Mouse (Mus musculus) gastrocnemius, postnatal 10 days (tissue): ENCODE measurements around the gene Atp10b. TPM values are rescaled to one million over a fixed set of nuclear protein-coding genes. Genes with fewer than 3 reads are reported as not detected.
"Not testable (repeated sequence)": the region's sequence is repeated elsewhere in the genome, so short reads cannot be mapped to it uniquely, and the experiment has no call there.

Source experiments
- DNase-seq: peaks from one replicate; pipeline ENCODE4 v3.0.0; 2021; ENCODE audit warnings: mixed read lengths
- long read RNA-seq, 2 experiments: library from polyadenylated mRNA; stranded (forward); transcript quantifications; one replicate each; pipeline ENCODE4 v2.0.0; 2021
- total RNA-seq, 2 experiments: library from RNA; stranded (reverse); gene quantifications; 2 replicates each; pipeline ENCODE4 v1.2.3; 2021

Atp10b gene
- total RNA-seq = under 1 TPM; 0.32 to 0.35 TPM
- long read RNA-seq, experiment 1 = 0 reads
- long read RNA-seq, experiment 2 = 0 reads

DNA sequence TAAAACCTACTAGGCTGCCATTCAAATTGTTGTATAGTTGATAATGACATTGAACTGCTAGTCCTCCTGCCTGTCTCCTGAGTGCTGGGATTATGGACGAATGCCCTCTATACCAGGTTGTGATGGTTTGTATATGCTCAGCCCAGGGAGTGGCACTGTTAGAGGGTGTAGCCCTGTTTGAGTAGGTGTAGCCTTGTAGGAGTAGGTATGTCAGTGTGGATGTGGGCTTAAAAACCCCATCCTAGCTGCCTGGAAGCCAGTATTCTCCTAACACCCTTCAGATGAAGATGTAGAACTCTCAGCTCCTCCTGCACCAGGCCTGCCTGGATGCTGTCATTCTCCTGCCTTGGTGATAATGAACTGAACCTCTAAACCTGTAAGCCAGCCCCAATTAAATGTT, at the start of gene Atp10b:
Gene Atp10b (plus strand): TSS at position 301 of the 400 bp plus-strand sequence.
- no peak for DNase-seq

- DNase-seq = no peak
These were observed 48.3 kb upstream of the Atp10b start for GRCm38 (mm10) chr11:43101357-43101756.

- no peak for DNase-seq
These were observed 23.7 kb upstream of the Atp10b start for GRCm38 (mm10) chr11:43125908-43126477.

- DNase-seq = not testable (repeated sequence)
These were observed 23.1 kb upstream of the Atp10b start for GRCm38 (mm10) chr11:43126573-43126972.

DNA sequence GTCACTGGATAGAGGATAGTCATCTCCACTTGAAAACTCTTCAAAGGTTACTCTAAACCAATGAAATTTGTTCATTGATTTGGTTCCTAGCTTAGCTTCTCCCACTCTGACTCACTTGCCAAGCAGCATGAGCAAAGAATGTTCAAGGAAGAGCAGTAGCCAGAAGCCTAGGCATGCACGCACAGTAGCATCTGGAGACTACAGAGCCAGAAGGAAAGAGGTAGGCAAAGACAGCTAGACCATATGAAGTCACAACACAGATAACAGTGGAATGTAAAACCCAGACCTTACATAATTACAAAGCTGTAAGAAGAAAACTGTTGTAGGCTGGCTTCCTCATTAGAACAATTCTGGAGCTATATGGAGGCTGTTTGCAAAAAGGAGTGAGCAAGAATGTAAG, 8.4 kb upstream of the Atp10b start:
- no peak for DNase-seq

- DNase-seq = no peak
These were observed 6.9 kb upstream of the Atp10b start for GRCm38 (mm10) chr11:43142811-43143210.

- no peak for DNase-seq
These were observed 5.5 kb upstream of the Atp10b start for GRCm38 (mm10) chr11:43144178-43144577.

GRCm38 (mm10) chr11:43144882-43145281, 4.8 kb upstream of the Atp10b start:
- DNase-seq = not testable (repeated sequence)

DNA sequence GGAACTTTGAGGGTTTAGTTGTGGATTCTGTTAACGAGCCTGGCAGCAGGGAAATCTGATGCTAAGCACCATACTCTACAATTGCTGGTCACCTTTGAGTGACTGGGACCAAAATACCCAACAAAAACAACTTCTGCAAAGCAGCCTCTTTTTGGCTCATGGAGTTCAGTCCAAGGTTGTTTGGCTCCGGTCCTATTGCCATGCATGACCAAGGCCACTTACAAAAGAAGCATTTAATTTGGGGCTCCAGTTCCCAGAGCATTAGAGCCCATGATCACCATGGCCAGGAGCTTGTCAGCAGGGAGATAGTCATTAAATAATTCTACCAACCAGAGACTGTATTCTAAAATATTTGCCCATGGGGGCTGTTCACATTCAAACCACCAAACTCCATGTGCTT, 2.3 kb upstream of the Atp10b start:
- DNase-seq = no peak

- DNase-seq = no peak
These were observed 1.3 kb upstream of the Atp10b start for GRCm38 (mm10) chr11:43148341-43148740.

GRCm38 (mm10) chr11:43155004-43155403, 5.3 kb downstream of the Atp10b start:
- no peak for DNase-seq

GRCm38 (mm10) chr11:43155417-43155816, 5.7 kb downstream of the Atp10b start:
- no peak for DNase-seq

GRCm38 (mm10) chr11:43158814-43159213, 9.1 kb downstream of the Atp10b start:
- no peak for DNase-seq

- DNase-seq = no peak
These were observed 10.7 kb downstream of the Atp10b start for GRCm38 (mm10) chr11:43160188-43160942.

DNA sequence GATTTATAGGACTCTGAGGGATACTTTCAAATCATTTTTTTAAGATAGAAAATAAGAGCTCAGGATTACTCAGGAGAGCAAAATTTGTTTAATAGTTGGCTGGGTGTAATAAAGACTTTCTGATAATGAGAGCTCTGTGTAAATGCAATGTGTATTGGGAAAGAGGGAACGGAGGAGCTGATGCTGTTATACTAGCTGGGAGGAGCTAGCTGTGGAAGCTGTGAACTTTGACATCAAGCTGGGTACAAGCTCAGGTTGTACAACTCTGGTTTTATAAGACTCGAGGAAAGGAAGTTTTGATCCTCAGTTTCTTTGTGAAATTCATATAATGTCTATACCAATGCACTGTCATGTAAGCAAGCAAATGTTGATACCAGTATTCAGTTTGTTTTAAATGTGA, 20.9 kb downstream of the Atp10b start:
- DNase-seq = no peak

- DNase-seq = no peak
These were observed 24.9 kb downstream of the Atp10b start for GRCm38 (mm10) chr11:43174359-43175116.

GRCm38 (mm10) chr11:43182401-43182800, 32.7 kb downstream of the Atp10b start:
- no peak for DNase-seq

DNA sequence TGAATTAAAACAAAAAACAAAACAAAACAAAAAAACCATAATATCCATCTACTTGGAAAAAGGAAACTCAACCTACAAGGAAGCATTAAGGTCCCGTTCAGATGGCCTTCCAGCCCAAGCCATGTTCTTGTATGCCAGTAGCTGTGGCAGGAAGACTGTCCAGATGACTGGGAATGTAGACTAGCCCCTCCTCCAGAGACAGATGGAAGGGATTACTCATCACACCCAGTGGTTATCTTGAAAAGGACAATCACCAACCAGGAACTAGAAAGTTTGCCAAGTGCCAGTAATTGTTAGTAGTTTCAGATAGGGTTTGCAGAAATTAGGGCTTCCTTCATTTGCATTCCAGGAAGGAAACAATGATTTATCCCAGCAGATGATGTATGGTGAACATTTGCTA, 33.1 kb downstream of the Atp10b start:
- DNase-seq = no peak

GRCm38 (mm10) chr11:43183457-43183856, 33.8 kb downstream of the Atp10b start:
- DNase-seq = no peak

DNA sequence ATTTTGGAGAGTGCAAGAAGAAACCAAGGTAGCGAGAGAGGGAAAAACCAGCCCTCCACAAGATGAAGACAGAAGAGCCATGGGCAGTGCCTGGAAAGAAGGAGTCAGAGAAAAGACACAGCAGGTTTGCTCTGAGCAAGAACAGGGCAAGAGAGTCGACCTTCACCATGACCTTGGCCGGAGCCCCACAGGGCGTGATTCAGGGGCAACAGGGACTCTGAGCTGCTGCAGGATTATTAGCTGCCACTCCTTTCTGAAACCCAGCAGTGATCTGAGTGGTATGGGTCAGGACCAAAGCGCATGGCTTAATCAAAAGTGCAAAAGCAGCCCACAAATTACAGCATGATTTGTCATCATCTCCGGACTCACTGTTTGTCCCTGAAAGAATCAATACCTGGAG, 36.6 kb downstream of the Atp10b start:
- DNase-seq = no peak

DNA sequence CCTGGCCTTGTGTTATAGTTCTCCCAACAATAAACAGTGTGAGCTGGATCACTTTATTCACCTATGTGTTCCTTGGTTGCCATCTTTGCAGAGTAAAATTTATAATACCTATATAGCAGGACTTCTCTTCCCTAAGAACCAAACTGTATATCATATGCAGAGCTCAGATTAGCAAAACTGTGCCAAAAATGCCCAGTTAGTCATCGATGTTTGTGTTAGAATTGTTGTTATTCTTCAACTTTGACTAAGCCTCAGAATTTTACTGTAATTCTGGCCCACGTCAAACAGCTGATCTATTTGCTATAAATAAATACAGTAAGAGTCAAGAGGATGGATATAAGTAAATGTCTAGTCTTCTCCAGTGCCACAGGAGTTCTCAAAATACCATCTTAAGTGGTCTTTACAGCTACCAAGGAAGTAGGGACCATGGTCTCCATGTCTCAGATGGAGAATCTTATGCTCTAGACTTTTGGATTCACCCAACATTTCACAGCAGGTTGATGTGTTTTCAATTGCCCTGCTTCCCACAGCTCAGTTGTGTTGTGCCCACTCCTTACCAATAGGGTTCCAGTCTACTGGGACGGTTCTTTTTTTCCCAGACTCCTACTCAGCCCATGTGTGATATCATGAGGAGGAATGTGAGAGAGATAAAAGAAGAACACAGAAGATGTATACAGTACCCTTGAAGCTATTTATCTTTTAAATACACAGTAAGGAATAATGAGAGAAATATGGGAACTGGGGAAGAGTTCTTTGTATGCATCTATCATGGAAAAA, 40.3 kb downstream of the Atp10b start:
- DNase-seq = no peak

DNA sequence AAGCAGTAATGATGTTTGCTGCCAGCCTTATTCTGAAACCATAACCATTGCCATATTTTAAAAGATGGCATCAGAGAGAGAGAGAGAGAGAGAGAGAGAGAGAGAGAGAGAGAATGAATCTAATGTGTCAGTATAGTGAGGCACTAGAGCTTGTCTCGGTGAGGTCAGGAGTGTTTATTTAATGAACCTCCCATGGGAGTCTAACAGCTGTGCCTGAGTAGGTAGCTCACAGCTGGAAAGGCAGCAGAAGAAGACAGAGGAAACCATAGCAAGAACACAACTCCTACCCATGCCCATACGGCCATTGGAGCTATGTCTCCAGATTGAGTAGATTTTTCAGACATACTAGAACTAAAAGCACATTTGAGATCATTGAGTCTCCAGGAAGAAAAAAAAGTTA, 49.1 kb downstream of the Atp10b start:
- no peak for DNase-seq
